Mouse (Mus musculus): Measurements from ENCODE around the gene Atxn7l1.

Atxn7l1 gene

DNA sequence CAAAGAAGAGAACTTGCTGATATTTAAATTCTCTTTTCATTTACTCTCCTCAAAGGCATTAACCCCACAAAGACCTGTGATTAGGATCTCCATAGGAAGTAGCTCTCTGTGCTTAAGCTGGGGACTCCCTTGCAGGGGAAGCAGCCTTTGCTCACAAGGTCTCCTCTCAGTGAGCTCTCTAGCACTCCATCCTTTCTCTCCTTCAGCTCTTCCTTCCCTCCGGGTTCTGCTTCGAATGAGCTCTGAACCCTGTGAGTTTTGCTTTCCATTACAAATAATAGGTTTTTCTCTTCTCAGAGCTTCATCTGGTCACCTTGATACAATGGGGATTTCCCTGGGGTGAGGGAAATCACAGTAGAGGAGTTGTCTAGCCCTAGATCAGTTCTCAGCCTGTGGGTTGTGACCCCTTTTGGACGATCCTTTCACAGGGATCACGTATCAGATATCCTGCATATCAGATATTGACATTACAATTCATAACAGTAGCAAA is 35.7 kb downstream of the Atxn7l1 start:
- DNase-seq, result no peak

DNA sequence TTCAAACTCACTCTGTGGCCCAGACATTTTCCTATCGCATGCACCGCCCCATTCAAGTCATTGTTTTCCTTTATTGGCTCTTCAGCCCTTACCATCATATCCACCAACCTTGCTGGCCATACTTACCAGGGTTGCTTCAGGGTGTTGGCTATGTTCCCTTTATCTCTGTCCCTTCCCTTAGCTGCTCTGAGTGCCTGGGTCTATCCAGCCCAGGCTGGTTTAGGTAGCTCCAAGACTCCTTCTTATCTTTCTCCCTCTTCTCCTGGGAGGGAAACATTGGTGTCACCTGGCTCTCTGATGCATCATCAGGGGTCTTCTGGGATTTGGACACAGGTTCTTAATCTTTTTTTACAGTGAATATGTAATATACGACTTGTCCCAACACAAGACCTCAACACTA is 36.6 kb downstream of the Atxn7l1 start:
- no peak for DNase-seq

DNA sequence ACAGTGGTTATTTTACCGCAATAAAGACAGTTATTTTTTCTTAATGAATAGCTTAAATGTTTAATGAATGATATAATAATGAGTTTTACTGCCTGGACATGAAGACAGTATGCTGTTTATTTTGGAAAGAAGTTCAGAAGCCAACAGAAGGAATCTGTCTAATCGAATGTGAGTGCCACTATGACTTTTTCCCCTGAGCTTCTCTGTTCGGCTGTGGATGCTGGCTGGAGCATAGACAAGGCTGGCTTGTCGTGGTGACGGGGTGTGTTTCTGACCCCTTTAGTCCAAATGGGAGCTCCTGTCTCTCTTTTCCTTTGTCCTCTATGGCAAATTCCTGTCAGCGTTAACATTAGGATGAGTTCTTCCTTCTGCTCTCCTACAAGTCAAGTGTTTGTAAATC is 37.6 kb downstream of the Atxn7l1 start:
- no peak for DNase-seq

DNA sequence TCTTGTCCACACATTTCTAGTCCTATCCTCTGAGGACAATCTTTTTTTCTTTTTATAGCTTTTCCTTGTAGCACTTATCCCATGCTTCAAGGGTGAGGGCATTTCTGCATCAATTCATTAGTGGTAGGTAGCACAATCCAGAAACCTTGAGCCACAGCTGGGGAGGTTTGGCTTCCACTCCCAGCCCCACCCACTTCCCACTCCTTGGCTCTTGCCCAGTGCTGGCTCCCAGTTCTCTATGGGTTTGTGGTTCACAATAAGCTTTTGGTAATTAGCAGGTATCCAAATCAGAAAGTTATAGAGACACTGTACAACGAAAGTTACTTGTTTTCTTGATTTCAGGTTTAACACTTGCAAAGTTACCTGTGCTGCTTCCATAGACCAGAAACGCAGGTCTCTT is 38.8 kb downstream of the Atxn7l1 start:
- DNase-seq, result no peak

DNA sequence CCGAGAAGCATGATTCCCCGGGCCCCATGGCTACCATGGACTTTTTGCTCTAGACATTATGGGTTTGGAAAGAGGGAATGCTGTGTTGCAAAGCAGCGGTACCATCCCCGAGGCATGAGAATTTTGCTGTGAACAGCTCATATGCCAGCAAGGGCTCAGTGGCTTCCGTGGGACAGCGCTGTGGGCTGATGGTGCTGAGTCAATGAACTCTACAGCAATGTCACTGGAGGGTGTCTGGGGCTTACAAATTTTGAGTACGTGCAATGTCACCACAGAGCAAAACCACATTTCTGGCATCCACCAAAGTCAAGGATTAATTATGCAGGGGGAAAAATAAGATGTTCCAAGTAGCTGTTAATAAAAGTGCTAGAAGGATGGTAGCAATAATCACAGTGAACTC is 42.6 kb downstream of the Atxn7l1 start:
- no peak for DNase-seq

DNA sequence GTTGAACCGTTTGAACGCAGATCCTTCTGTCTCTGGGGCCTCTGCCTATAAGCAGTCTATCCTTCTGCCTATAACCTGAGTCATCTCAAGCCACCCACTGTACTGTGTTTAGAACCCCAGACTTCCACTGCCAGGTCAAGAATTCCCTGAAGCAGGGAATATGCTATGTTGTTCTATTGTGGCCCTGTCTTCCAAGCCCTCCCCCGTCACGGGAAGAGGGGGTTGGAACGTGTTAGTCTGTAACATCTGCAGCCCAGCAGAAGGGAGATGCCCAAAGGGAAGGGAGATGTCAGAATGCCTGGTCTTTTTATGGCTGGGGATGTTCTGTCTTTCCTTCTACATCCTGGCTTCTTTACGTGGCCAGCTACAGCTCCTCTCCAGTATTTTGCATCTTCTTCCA is 43.1 kb downstream of the Atxn7l1 start:
- no peak for DNase-seq

DNA sequence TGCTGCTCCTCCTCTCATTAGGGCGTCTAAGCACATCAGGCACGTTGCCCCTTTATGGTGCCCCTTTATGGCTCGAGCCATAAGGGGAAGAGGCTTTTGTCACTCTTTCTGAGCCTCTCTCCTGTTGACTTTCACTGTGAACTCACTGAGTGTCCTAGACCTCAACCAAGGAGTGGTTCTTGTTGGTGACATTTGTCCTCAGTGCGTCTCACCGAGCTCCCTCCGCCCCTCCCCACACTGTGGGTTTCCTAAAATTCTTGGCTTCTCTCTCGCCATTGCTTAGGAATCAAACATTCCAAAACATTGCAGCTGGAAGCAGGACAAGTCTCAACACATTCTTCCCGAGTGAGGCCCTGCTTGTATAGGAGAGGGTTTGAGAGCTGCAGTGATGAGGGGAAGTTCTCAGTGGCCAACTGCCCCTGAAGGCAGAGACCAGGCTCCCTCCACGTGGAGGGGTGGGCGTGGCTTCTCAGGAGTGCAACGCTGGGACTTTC is 46.0 kb downstream of the Atxn7l1 start:
- DNase-seq, result no peak

DNA sequence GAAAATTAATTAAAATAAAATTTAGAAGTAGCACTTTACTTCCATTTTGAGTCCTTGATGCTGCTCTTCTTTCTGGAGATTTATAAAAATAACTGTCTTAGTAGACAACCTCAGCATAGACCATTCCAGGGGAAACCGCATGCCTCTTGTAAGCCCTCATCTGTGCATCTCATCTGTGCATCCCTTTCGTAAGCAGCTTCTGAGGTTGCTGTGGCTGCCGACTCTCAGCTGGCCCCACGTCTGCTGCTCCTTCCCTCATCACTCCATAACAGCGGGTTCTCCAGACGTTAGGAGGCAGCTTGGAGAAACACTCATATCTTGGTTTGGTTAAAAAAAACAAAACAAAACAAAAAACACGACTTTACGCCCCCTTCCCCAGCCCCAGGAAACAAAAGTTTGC is 47.7 kb downstream of the Atxn7l1 start:
- no peak for DNase-seq

DNA sequence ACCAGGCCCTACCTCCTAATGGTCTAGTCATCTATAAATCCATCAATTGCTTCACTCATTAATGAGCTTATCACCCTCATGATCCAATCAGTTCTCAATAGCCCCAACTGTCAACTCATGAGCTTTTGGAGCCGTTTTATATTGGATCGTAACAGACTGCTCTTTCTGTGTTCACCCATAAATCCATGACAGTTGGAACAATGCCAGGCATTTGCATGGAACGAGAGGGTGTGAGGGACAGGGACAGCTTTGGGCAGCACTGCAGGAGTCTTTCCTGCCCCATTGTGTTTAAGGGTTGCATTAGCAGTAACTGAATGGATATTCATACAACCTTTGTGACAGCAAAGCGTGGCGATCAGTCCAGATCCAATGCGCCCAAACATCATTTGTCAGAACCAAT is 49.8 kb downstream of the Atxn7l1 start:
- no peak for DNase-seq

DNA sequence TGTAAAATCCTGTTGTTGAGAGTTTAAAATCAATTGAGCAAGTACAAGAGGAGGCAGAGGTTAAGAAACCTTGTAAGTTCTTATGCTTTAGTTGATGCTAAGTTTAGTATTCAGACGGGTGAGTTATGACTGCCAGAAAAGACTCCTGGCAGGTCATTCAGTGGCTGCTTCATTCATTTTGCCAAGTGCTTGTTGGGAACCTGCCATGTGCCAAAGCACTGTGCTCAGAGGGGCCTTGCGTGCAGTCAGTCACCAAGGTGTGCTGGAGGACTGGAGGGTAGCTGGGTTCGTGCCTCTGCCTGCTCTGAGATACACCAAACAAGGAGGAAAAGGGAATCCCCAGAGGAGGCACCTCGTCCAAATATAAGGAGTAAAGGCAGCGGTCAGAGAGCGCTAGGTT is 50.3 kb downstream of the Atxn7l1 start:
- no peak for DNase-seq

DNA sequence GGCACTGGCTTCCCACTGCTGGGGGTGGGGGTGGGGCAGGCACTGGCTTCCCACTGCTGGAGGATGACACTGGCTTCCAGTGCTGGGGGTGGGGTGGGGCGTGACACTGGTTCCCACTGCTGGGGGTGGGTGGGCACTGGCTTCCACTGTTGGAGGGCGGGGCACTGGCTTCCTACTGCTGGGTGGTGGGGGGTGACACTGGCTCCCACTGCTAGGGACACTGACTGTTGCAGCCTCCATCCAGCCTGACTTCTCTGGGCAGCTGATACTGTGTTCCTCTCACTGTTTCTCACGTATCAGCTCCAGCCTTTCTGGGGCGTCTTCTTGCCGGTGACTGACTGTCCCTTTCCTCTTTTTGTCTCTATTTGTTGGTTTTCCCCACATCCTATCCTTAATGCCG is 53.6 kb downstream of the Atxn7l1 start:
- DNase-seq, result no peak

DNA sequence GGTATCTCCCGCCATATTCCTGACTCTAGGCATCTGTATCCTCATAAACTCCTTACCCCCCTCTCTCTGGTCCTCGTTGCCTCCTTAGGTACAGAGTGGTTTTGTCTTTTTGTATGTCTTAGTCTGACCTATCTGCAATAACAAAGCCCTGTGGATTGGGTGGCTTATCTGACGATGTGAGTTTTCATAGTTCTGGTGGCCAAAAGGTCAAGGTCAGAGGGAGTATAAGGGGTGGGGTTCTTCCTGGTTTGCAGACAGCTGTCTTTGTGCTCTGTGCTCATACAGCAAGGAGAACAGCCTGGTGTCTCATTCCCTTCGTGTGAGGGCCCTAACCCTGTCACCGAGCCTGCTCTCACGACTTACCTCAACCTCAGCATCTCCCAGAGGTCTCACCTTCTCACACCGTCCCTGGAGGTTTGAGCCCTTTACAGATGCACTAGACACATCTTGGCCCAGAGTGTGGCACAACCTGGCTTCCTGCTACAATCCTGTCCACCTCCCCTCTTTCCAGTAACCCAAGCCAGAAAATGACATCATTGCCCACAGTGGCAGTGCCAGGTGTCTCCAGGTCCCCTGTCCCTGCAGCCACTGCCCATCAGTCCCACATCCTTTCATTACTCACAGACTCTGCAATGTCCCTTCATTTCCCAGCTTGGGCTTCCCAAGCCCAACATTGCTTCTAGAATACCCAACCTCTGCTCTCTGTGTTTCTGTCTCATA is 54.2 kb downstream of the Atxn7l1 start:
- no peak for DNase-seq

DNA sequence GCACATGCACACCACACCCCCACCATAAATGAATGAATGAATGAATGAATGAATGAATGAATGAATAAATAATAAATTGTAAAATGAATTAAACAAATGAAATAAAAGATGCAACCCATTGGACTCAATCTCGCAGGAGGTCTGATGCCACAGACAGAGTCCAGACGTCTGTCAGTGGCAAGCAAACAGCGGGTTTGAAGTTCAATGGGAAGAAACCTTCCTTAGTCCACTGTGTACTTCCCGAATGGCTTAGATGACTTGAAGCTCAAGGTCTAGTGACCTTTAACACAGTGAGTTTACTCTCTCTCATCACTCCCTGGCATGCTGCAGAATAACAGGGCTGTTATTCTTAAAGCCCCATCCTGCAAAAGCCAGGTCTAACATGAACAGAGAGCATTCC is 57.8 kb downstream of the Atxn7l1 start:
- no peak for DNase-seq

DNA sequence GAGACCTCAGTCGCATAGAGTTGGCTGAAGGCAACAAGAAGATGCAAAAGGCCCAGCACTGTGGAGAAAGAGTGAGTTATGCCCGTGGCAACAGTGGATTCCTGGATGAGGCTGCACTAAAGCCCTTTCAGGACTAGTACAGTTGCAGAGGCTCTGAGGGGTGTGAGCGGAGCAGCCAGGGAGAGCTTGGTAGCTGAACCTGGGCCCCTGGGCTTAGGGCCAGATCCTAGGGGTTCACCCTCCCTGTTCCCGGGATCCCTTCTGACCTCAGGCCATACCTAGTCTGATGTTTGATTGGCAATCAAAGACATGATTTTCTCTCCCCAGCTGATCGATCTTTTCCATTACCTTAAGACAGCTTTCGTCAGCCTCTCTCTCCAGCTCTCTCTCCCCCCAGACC is 58.8 kb downstream of the Atxn7l1 start:
- no peak for DNase-seq

DNA sequence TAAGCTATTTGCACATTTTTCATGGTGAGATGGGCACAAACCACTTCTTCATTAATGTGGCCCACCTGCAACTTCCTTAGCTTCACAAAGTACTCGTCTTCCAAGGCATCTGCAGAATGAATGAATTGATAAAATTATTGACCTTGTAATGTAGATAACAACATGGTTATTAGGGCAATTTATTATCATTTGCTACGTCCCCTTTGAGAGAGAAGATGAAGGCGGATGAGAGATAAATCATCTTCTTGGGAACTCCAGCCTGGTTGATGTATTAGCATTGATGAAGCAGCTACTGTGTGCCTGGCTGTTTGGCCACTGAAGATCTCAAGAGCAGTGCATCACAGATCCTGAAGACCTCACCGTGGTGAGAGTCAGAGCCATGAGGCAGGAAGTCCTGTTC is 63.4 kb downstream of the Atxn7l1 start:
- DNase-seq, result no peak

DNA sequence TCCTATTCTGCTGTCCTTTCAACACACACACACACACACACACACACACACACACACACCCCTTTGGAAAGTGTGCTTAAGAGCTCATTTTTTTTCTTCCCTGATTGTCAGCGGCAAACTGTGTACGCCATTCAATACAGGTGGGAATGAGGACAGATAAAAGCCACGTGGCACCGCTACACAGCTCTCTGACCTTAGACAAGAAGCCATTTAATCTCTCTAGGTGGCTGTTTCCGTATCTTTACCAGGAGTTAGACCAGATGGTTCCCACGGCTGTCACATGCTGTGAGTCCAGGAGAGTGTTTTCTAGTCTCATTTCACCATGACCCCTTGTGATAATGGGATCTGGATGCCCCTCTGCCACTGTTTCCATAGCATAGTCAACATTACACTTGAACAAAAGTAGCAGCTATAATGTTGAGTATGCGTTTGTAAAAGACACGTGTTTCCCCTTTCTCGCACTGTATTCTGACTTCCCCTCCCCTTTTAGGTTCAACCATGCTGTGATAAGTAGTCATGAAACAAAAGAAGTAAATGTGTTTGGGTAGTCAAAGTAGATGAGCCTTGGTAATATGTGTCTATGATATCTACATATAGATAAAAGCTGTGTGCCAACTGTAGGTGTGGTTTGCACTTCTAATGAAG is 70.8 kb downstream of the Atxn7l1 start:
- no peak for DNase-seq

DNA sequence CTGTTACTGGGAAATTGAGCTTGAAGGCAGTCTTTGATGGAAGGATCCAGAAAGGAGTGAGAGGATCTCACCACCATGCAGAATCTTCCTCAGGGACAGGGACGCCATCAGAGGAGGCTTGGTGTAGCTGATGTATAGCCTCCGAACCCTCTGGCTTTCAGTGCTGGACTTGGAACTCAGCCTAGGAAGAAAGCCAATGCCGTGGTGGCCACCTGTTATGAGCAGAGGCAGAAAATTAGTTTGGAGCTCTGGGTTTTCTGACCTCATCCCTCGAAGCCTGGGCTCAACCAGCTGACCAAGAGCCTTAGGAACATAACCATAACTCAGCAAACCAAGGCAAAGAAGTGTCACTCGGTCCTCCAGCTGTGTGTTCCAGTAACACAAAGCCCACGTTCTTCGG is 71.9 kb downstream of the Atxn7l1 start:
- no peak for DNase-seq

DNA sequence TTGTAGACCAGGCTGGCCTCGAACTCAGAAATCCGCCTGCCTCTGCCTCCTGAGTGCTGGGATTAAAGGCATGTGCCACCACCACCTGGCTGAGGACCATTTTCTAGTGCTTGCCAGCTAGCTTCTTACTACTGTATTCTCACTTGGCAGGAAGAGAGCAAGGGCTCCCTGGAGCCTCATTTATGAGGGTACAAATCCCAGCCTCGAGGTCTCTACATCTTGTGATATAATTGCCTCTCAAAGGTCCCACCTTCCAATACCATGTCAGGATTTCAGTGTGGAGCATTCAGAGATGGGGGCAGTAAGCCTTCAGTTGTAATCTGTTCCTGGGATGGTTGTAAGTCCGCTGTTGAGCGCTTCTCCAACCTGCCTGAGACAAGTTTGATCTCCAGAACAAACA is 72.6 kb downstream of the Atxn7l1 start:
- DNase-seq, result no peak

DNA sequence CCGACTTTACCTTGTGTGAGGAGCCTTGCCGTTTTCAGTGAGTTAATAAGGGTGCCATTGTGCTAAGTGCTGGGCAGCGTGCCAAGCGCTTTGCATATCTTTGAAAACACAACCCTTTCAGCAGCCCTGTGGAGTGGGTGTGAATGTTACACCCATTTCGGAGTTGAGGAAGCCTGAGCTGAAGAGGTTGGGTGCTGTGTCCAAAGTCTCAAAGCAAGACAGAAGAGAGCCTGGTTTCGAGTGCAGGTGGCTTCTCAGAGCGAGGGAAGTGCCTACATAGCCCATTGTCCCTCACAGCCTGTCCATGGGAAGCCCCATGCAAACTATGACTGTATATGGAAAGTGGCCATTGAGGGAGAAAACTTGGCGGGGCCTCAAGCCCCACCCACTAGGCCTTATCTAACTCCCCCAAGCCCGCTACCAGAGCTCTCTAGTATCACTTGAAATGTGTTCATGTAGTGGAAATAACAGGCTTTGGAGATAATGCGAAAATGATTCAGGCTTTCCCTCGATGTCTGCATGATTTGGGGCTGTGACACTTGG is 73.1 kb downstream of the Atxn7l1 start:
- no peak for DNase-seq

DNA sequence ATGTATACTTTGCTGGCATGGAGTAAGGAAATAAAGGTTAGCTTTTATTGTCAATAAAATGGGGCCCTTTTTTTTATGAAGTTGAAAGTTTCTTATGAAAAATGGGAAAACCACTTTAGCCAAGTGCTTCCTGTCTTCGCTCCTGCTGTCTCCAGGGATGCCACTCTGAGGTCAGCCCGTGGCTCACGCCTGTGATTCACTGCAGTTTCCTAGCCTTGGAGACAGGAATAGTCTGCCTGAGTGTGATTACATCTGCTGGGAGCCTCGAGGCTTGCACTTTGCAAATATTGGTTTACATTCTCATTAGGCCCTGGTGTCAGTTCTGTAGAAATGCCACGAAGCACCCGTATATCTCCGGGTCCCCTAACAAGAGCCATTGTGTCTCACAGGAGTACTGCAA is 74.7 kb downstream of the Atxn7l1 start:
- no peak for DNase-seq

DNA sequence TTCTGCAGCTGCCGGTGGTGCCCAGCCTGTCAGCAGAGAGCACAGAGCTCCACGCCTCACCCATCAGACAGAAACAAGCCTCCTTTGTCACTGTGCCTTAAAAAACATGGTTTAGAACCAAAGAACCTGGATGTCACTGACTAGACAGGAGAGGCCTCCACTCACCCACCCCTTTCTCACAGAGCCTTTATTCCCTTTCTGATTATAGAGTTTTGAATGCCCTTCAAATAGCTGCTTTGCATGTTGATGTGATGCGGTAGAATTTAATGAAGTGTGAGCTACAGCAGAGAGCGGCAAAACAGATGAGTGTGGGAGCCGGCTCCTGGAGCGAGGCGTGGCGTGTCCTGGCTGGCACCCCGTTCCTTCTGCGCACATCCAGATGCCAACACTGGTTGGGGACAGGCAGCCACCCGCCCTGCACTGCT is 77.6 kb downstream of the Atxn7l1 start:
- no peak for DNase-seq

DNA sequence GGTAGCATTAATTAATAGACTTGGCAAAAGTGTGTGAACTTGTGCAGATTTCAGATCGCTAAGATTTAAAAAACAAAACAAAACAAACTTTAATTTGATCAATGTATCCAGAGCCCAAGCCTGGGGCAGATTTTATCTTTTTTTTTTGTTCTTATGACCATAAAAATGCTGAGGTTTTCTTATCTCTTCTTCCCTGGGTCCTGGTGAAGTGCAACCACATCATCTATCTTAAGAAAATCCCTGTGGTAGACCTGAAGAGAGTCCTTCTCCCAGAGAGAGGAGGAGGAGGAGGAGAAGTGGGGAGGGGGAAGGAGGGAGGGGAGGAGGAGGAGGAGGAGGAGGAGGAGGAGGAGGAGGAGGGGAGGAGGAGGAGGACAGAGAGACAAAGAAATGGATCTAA is 78.5 kb downstream of the Atxn7l1 start:
- DNase-seq, result no peak

DNA sequence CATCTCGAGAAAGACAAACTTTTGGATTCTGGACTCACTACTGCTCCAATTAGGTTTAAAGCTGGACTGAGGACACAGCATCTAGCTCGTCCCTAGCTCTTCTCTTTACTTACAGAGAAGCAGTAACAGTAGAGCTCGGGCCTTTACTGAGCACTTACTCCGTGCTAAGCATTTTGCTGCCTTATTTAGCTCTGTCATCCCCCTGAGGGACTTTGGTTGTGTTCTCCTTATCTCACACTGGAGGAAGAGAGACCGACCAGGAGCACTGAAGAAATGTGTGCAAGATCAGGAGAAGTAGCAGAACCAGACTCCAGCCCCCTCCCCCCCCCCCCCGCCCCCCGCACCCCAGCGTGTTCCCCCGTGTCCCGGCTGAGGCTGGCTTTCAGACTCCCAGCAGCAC is 79.1 kb downstream of the Atxn7l1 start:
- DNase-seq, result no peak

DNA sequence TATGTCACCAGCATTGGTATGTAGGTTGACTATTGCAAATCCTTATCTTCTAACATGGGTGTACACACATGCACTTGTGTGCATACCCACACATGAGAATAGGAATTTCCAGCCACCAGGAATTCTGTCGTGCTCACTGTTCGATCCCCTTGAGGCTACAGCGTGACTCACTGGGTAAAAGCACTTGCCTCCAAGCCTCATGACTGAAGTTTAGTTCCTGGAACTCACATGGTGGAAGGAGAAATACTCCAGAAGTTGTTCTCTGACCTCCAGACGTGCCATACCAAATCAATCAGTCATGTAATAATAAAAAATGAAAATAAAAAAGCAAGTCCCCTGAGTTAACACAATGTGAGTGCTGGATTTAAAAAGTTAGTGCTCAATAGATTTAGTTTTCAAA is 87.8 kb downstream of the Atxn7l1 start:
- no peak for DNase-seq
